Mouse (Mus musculus) thymus, adult 2 months (tissue): ENCODE results near the gene Cyp1a2. TPM values are rescaled to one million over a fixed set of nuclear protein-coding genes. Genes with fewer than 3 reads are reported as not detected.

ENCODE experiments used
- DNase-seq: peaks from one replicate; pipeline ENCODE4 v3.0.0; 2021
- H3K27ac ChIP-seq: fragments of 200-500 bp; 2 replicates; pipeline ENCODE4 v1.5.1; 2012; ENCODE audit warnings: low read length, control low read depth; ENCODE audit not compliant: control insufficient read depth, insufficient read depth
- H3K27me3 ChIP-seq: fragments of 200-500 bp; 2 replicates; pipeline ENCODE4 v1.6.1; 2012; ENCODE audit warnings: mild to moderate bottlenecking, low read length, moderate library complexity, mixed read lengths; ENCODE audit not compliant: control insufficient read depth, insufficient read depth
- H3K36me3 ChIP-seq: fragments of 200-500 bp; 2 replicates; pipeline ENCODE4 v1.6.1; 2012; ENCODE audit warnings: mild to moderate bottlenecking, low read length, moderate library complexity; ENCODE audit not compliant: control insufficient read depth, insufficient read depth
- H3K4me1 ChIP-seq: fragments of 200-500 bp; replicated peaks from 2 replicates; pipeline ENCODE4 v1.6.1; 2012; ENCODE audit warnings: low read length; ENCODE audit not compliant: control insufficient read depth, insufficient read depth
- H3K4me3 ChIP-seq: fragments of 200-500 bp; 2 replicates; pipeline ENCODE4 v1.5.1; 2012; ENCODE audit warnings: mild to moderate bottlenecking, low read length, control low read depth, moderate library complexity; ENCODE audit not compliant: control insufficient read depth, insufficient read depth
- CTCF ChIP-seq: fragments of 200-500 bp; IDR thresholded peaks from 2 replicates; pipeline ENCODE4 v1.5.1; 2012; ENCODE audit warnings: mild to moderate bottlenecking, control low read depth, low read length, moderate library complexity, borderline replicate concordance; ENCODE audit not compliant: control insufficient read depth, poor library complexity, insufficient read depth; ENCODE audit errors: extremely low read depth
- POLR2A ChIP-seq: fragments of 200-500 bp; IDR thresholded peaks from 2 replicates; pipeline ENCODE4 v1.6.1; 2012; ENCODE audit warnings: mild to moderate bottlenecking, low read length, control low read depth, moderate library complexity; ENCODE audit not compliant: control insufficient read depth, poor library complexity, insufficient read depth; ENCODE audit errors: extremely low read depth
- WGBS: fragments of 180-500 bp; shearing (Covaris S2); methylation state at CpG from one replicate; pipeline ENCODE4 v1.1.7; 2018; 5-methylcytosine and 5-hydroxymethylcytosine counted together
- polyA plus RNA-seq: library from polyadenylated mRNA; depleted of rRNA; stranded (reverse); fragments of >200 nt; gene quantifications from 2 replicates; pipeline ENCODE4 v1.2.3, GENCODE M21; 2012

Cyp1a2 gene
- polyA plus RNA-seq, 1 experiment, result 1.1 TPM

DNA sequence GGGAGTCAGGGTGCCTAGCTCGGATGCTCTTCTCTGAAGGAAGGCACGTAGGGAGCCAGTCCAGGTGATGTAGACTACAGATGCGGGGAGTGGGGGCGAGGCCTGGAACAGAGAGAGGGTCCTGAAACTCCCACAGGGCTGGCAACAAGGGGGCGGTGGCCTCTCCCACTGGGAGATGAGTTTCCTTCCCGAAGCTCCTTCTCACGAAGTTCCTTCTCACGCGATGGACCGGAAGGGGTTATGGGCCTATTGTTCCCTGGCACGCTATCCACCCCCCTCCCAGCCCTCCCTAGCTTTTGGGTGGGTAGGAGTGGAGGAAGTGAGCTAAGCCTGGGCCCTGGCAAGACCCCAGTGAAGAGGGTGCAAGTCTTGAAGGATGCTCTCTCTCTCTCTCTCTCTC lies 15.7 kb downstream of the Cyp1a2 start:
- Histone ChIP-seq H3K27me3 (no peaks in the 10 kb centered on the region), H3K36me3 (no peaks in the 10 kb centered on the region), H3K27ac (no peak overlapping the region; the same call in 1 of the 2 replicates), H3K4me1 (peaks cover 22% of the 10 kb centered on the region), H3K4me3 (no peak overlapping the region)
- TF ChIP-seq CTCF, result no peak
- no peak for TF ChIP-seq POLR2A
- DNase-seq, result no peak
- WGBS, result 85% methylated on average over 11 of the region's 11 CpGs

DNA sequence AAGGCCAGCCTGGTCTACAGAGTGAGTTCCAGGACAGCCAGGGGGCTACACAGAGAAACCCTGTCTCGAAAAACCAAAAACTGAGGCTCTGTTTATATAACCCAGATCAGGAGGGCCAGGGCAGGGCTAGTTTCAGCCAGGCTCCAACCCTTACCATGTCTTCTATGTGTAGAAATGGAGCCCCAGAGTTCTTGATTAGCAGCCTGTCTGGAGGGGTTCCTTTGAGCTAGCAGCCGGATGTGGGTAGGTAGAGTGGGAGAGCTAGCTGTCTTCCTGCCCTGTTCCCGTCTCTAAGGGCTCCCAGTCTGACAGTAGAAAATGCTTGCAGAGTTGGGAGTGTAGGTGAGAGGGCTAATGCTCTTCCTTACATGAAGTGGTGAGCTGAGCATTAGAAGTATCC lies 16.4 kb downstream of the Cyp1a2 start:
- 55% methylated on average over 3 of the region's 3 CpGs for WGBS
- H3K27ac ChIP-seq, result peak overlapping the region; percentile 72
- no peak overlapping the region for H3K4me3 ChIP-seq
- DNase-seq, result peak; percentile 54
- peaks cover 22% of the 10 kb centered on the region for H3K4me1 ChIP-seq
- no peaks in the 10 kb centered on the region for H3K27me3 ChIP-seq
- H3K36me3 ChIP-seq, result no peaks in the 10 kb centered on the region
- TF ChIP-seq POLR2A (no peak), CTCF (no peak)

DNA sequence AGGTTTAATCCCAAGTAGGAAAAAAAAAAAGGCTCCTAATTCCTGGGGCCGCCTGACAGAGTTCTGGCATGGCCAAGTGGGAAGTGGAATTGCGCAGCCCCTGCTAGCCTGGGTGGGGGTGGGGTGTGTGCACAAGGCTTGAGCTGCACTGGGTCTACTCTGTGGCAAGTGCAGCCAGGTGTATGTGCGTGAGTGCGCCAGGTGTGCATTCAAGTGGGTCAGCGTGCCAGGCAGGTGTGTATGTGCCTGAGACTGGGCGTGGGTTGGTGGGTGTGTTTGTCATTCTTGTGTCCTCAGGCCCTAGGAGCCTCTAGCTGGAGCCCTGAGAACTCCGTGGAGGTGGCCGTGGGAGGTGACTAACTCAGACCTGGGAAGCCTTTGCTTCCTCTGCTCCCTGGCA lies 17.0 kb downstream of the Cyp1a2 start:
- H3K27me3 ChIP-seq, result no peaks in the 10 kb centered on the region
- H3K4me1 ChIP-seq, result peaks cover 22% of the 10 kb centered on the region
- no peaks in the 10 kb centered on the region for H3K36me3 ChIP-seq
- peak; percentile 39 for DNase-seq
- peak overlapping the region; percentile 72 for H3K27ac ChIP-seq
- TF ChIP-seq POLR2A (no peak), CTCF (no peak)
- H3K4me3 ChIP-seq, result no peak overlapping the region
- 81% methylated on average over 8 of the region's 8 CpGs for WGBS

DNA sequence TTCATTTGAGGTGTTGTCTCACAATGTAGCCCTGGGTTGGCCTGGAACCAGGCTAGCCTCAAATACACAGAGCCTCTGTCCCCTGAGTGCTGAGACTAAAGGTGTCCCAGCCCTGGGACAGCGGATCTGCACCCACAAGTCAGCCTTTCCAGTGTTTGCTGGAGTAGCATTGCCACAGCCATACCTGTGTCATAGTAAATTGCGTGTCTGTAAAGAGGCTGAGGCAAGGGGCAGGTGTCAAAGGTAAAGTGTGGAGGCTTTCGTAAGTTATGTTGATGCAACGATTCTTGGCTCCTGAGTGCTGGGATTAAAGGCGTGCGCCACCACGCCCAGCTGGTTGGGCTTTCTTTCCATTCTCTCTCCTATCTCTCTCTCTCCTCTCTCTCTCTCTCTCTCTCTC lies 18.9 kb downstream of the Cyp1a2 start:
- DNase-seq, result no peak
- WGBS, result 81% methylated on average over 7 of the region's 7 CpGs
- H3K36me3 ChIP-seq, result no peaks in the 10 kb centered on the region
- no peaks in the 10 kb centered on the region for H3K27me3 ChIP-seq
- no peak for TF ChIP-seq CTCF
- peaks cover 27% of the 10 kb centered on the region for H3K4me1 ChIP-seq
- no peak overlapping the region for H3K27ac ChIP-seq
- no peak overlapping the region for H3K4me3 ChIP-seq

DNA sequence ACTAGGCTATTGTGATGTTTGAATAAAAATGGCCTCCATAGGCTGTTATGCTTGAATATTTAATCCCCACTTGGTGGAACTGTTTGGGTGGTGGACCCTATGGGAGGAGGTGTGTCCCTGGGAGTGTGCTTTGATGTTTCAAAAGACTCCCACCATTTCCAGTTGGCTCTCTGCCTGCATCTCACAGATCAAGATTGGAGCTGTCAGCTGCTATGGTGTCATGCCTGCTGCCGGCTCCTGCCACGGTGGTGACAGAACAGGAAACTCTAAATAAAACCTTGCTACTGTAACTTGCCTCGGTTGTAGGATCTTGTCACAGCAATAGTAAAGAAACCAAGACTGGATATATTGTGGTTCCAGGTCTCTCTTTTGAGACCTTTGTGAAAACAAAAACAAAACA lies 22.0 kb downstream of the Cyp1a2 start:
- TF ChIP-seq CTCF (no peak), POLR2A (no peak)
- H3K27me3 ChIP-seq, result no peaks in the 10 kb centered on the region
- no peak for DNase-seq
- no peaks in the 10 kb centered on the region for H3K36me3 ChIP-seq
- H3K4me1 ChIP-seq, result peaks cover 7% of the 10 kb centered on the region
- no peak overlapping the region for H3K4me3 ChIP-seq
- no peak overlapping the region for H3K27ac ChIP-seq
- 75% methylated on average over 3 of the region's 3 CpGs for WGBS

DNA sequence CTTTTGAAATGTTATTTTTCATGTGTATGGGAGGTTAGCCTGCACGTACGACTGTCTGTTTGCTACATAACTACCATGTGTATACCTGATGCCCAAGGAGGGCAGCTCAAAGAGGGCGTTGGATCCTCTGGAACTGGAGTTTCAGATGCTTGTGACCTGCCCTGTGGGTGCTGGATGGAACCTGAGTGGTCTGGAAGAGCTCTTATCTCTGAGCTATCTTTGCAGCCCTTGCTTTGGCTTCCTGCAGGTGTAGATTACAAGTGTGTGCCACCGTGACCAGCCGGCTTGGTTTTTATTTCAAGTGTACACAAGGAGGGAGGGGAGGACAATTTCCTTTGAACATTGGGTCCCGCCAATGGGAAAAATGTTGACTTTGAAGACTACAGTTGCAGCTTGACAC lies 23.0 kb downstream of the Cyp1a2 start:
- Histone ChIP-seq H3K27ac (peak overlapping the region; percentile 43; the same call in 1 of the 2 replicates), H3K36me3 (no peaks in the 10 kb centered on the region), H3K27me3 (no peaks in the 10 kb centered on the region), H3K4me1 (peaks cover 9% of the 10 kb centered on the region), H3K4me3 (no peak overlapping the region)
- 24% methylated on average over 6 of the region's 6 CpGs for WGBS
- DNase-seq, result no peak
- TF ChIP-seq POLR2A (no peak), CTCF (no peak)

DNA sequence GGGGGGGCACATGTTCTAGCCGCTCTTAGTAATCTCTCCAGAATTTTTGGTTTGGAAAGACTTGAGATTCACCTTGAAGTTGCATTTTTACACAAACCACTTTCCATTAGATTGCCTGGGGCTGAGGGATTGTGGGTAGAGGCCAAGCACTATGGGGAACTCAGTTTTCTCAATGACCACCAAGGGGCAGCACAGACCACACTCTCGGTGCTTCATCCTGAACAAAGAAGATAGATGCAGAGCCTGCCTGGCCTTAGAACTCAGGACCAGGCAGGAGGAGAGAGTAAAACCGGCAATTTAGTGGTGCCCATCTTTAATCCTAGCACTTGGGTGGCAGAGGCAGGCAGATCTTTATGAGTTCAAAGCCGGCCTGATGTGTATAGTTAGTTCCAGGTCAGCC lies 23.7 kb downstream of the Cyp1a2 start:
- WGBS, result 14% methylated on average over 4 of the region's 4 CpGs
- no peak overlapping the region for H3K4me3 ChIP-seq
- no peak overlapping the region for H3K27ac ChIP-seq
- DNase-seq, result peak; percentile 82
- no peaks in the 10 kb centered on the region for H3K36me3 ChIP-seq
- TF ChIP-seq CTCF (no peak), POLR2A (no peak)
- peaks cover 9% of the 10 kb centered on the region for H3K4me1 ChIP-seq
- H3K27me3 ChIP-seq, result no peaks in the 10 kb centered on the region
